Mouse (Mus musculus) 3134 (cell line): ENCODE results near the gene Svep1.
A peak's percentile ranks its signal among the peaks of the same experiment; 100 is the strongest.

Source experiments
- DNase-seq: peaks from one replicate; pipeline ENCODE4 v3.0.0-alpha.2; 2011; ENCODE audit warnings: low spot score; ENCODE audit not compliant: insufficient read length; ENCODE audit errors: extremely low read depth

Gene Svep1

DNA sequence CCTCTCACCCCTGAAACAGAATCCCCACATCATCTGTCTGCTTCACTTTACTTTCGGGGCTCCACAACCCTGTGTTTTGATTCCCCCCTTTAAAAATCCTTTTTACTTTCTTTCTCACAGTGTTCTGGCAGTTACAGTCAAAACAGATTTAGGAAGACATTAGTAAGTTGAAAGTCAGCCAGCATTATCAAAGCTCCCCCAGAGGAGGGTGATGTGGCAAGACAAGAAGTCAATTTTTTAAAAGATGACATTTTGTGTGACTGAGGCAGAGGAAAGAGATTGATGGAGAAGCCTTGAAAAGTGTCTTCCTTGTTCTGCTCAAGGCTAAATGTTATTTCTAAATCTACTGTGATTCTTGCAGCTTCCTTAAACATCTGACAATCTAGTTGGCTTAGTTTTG lies 119.9 kb downstream of the Svep1 start:
- no peak for DNase-seq

DNA sequence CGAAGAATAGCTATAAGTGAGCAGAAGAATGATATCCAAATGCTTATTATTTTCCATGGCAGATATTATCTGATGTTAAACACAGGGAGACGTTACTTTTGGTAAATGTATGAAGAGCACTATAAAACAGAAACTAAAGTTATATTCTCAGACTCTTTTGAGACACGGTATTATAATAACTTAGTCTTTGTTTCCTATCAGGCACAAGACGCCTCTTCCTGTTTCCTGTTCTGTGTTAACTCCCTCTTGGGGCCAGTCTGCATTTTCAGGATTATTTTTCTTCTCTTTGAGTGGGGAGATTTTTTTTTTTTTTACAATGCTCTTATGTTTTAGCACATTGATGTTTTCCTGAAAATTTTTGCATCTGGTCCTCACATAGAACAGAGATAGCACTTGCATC lies 120.5 kb downstream of the Svep1 start:
- DNase-seq, result no peak

DNA sequence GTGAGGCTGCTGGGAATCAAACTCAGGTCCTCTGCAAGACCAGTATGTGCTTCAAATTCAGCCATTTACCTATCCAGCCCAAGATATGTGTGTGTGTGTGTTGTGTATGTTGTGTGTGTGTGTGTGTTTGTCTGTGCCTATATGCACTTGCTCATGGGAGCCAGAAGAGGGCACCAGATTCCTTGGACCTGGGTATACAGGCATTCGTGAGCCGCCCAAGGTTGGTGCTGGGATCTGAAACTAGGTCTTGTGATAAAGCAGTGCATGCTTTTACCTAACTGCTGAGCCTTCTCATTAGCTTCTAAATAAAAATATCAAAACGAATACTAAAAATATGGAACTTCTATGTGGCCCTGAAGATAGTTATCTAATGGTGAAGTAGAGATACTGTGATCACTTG lies 121.3 kb downstream of the Svep1 start:
- DNase-seq, result no peak

DNA sequence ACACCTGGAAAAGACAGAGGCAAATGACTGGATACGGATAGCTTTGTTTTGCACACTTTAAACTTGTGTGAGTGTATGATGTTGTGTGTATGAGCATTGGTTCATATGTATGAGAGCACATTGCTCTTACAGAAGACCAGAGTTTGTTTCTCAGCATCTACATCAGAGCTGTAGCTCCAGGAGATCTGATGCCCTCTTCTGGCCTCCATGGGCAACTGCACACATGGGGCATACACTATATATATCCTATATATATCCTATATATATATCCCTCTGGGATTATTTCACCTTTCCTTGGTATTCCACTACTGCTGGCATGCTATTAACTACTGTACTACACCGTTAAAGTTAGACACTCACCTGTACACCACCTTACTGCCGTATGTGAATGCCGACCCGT lies 122.5 kb downstream of the Svep1 start:
- DNase-seq, result no peak

DNA sequence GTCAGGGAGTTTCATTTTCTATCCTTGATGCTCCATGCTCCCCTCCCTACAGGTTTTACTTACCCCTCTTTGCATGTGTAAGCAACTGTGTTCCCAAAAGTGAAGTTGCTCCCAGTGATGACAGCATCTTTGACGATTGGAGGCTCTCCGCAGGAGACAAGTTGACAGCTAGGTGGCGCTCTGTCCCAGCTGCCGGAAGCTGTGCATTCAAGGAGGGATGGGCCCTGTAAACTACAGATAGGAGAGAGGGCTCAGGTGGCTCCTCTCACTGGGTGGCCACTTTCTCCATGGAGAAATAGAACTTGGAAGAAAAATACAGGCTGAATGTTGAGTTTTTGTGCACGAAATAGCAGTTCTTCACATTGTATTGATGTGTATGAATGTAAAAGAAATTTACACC lies 124.1 kb downstream of the Svep1 start:
- DNase-seq, result peak; percentile 33

DNA sequence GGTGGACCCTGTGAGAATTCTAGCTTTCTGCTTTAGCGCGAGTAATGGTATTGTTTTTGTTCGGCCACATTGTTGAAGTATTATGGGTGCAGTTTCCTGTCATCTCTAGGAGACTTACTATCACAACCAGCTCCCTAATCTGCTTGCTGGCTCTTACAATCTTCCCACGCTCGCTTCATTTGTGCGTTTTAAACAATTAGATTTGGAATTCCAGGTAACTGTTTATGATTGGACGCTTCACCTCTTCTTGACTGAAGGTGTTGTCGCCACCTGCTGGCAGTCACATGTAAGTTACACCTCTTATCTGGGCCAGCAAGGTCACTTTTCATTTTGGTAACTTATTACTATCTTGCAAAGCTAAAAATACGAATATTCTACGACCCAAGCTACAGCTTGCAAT lies 127.0 kb downstream of the Svep1 start:
- DNase-seq, result no peak

DNA sequence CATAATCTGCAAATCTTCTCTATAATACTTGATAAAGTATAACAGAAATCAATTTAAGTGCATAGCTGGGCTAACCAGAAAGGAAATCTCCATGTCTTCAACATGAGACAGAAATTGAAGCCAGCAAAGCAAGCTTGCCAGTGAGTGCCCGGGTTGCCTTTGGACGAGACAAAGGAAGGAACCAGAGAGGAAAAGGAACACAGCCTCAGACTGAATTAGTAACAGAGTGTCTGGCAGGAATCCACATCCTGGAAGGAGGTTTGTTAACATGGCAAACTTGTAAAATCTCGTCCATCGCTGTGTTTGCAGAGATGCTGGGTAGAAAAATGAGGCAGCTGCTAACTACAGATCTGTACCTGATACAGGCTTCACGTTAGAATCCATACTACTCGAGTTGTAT lies 128.7 kb downstream of the Svep1 start:
- no peak for DNase-seq

DNA sequence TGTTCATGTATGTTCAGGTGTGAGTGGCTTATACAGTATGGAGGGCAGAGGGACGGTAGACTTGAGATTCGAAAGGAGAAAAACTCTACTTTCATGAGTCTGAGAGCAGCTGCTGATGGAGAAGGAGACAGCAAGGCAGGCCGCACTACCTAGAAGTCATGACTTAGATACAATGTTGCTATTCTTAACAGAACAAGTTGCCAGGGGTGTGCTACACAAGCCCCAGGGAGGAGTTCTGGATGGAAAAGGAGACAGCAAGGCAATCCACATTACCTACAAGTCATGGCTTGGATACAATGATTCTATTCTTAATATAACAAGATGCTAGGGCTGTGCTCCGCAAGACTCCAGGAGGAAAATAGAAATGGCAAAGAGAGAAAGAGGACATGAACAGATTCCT lies 129.1 kb downstream of the Svep1 start:
- no peak for DNase-seq

DNA sequence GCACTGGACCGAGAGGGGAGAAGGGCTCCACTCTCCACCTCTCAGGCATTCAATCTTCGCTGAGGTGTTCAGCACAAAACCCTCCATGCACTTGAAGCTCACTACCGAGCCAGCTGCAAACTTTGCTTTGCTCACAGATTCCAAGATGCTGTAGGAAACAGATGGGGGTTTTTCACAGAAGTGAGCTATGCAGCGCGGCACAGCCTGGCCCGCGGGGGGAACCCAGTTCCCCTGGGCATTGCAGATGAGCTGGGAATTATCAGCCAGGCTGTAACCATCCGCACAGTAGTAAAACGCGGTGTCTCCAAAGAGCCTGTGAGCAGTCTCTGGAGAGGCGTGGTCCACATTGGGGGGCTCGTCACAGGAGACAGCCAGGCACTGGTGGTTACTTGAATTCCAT lies 133.8 kb downstream of the Svep1 start:
- no peak for DNase-seq

DNA sequence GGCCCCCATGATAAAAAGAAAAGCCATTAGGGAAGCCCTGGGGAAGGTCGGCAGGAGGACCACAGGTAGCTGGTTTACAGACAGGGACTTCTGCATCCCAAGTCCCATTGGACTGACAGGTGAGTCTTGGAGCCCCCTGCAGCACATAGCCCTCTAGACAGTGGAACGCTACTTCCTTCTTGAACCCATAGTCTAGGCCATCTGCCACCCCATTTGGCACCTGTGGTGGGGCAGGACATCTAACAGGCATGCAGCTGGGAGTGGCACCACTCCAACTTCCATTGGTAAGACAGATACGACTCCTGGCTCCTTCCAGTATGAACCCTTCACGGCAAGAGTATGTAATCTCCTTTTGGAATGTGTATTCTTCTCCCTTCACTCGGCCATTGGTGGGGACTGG lies 137.8 kb downstream of the Svep1 start:
- DNase-seq, result no peak

DNA sequence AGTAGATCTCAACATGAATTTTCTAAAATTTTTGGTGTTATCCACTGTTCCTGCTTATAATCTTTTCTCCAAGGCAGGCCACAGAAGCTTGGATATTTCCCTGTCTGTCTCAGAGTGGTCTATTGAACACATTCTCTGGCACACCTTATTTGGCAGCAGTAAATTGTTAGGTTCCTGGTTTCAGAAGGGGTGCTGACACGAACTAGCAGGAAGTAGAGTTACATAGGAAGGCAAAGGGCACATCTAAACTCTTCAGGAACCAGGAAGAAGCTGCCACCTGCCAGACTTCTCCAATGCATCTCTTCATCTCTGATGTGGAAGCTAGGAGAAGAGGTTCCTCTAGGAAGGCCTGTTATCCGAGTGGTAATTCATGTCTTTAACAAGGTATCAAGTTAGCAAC lies 141.9 kb downstream of the Svep1 start:
- DNase-seq, result no peak

DNA sequence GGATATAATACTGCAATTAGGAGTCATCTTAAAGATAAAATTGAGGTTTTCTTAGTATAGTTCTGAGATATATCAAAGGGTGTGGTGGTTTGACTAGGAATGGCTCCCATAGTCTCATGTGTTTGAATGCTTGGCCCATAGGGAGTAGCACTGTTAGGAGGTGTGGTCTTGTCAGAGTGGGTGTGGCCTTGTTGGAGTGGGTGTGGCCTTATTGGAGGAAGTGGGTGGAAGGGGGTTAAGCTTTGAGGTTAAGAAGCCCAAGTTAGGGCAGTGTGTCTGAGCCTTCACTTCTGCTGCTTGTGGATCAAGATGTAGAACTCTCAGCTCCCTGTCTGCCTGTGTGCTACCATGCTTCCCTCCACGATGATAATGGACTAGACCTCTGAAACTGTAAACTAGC lies 143.7 kb downstream of the Svep1 start:
- DNase-seq, result no peak

DNA sequence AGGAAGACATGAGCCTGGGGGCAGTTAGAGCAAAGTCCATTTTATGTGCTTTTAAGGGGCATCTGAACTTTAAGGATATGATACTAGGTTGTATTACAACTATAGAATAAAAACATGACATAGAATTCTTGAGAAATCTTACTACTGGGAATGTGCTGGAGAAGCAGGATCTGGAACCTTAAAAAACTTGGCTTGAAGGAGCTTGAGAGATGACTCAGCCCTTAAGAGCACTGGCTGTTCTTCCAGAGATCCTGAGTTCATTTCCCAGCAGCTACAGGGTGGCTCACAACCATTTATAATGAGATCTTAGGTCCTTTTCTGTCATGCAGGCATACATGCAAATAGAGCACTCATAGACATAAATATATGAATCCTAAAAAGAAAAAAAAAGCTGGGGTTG lies 151.0 kb downstream of the Svep1 start:
- no peak for DNase-seq

DNA sequence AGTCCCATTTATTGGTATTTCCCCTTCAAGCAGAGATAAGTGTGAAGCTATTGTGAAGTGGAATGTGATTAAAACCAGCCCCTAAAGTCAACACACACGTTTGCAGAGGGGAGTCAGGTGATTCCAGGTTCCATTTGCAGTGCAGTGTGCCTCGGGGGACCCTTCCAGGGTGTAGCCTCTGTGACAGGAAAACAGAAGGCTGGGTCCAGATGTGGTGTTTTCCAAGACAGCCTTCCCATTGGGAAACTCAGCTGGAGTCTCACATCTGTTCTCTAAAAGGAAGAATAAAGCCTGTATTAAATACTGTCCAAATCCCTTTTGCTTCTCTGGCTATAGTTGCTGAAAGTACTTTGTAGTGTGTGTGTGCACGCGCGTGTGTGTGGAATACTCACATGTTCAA lies 152.2 kb downstream of the Svep1 start:
- DNase-seq, result no peak

DNA sequence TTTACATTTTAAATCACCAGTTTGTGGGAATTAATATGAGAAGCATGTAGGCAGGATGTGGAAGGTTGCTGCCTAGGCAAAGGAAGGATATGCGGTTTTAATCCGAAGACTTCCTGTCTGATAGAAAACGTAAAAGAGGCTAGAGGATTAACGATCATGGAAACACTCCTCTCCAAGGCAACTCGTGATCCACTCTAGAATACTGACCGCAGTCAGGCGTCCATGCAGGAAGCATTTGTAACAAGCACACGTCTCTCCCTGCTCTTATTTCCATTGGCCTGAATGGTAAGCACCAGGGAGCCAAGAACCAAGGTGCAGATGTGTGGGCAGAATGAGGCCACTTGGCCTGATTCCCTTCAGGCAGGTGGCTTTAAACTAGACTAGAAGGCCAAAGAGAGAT lies 155.9 kb downstream of the Svep1 start:
- DNase-seq, result no peak

DNA sequence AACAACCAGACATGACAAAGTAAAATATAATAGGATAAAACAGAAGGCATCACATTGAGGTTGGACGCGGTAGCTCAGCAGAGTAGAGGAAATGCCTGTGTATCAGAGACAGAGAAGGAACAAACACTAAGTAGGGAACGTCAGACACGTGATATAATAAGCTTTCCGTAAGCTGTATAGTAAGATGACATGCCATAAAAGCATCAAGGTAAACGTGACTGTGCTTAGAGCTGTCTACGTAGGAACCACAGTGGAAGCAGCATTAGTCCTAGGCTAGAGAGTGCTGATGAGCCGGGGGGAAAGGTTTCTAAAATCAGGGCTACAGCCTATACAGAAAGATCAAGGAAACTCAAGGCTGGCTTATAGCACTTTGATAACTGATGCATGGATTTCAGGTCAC lies 156.4 kb downstream of the Svep1 start:
- DNase-seq, result no peak

DNA sequence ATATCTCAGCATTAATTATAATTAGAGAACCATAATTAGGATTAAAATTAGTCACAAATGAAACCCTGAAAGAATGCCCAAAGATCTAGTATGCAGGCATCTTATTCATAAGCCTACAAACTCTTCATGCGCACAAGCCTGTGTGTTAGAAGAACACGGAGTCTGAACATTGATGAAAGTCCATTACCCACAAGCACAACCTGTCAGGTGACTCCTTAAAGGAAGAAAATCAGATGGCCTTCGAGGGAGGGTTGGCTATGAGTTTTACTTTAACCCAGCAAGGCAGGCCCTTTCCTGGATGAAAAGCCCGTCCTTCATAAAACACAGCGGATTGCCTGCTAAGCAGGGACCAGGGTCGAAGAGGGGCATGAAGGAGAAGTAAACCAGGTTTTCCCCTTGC lies 161.8 kb downstream of the Svep1 start:
- no peak for DNase-seq

DNA sequence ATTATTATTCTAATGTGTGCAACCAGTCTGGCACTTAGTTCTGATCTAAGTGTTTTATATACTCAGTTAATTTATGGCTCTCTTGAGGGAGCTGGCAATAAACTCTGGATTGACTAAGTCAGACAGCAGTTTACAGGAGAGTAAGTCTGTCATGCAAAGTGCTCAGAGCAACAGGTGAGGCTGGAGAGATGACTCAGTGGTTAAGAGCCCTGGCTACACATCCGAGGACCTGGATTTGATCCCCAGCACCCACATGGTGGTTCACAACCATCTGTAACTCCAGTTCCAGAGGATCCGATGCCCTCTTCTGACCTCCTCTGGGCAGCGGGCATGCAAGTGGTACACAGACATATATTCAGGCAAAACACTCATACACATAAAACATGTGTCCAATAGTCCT lies 162.3 kb downstream of the Svep1 start:
- DNase-seq, result no peak

DNA sequence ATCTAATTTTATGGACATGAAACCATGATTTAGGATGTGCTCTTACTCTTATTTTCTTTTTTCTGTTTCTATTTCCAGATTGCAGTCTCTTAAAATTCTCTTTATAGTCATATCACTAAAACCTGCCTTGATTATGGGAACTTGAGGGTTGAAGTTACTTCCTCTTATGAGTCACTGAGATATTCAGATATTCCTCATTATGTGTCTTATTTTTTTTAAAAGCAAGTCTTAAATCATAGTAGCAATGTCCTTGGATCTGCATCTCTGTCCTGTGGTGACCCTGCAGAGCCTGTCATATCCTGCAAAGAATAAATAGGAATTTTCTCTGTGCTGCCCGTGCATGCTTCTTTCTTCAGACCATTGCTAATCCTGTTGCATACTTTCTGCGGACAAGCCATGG lies 166.6 kb downstream of the Svep1 start:
- no peak for DNase-seq

DNA sequence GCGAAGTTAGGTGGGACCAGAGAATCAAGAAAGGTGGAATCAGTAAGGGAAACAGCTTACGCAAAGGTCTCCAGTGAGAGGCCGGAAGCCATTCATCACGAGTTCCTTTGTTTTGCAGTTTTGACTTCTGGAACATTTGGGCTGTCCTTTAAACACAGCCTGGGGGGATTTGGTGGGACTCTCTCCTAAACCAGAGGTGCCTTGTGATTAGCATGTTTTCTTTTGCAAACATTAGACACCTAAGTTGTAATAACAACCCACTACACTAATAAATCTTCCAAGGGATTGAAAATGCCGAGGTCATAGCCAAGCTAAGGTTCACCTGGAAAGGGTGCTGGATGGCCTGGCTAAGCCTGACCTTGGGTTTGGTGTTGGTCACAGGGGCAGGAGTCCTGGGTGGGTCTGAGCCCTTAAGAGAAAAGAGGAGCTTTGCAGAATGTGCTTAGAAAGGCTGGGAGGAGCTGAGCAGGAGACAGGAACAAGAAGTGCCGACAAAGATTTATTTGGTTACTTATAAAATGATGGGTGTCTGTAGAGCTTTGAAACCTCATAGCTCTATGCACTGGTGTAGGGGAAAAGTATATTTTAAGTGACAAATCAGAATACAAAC lies 169.5 kb downstream of the Svep1 start:
- no peak for DNase-seq

DNA sequence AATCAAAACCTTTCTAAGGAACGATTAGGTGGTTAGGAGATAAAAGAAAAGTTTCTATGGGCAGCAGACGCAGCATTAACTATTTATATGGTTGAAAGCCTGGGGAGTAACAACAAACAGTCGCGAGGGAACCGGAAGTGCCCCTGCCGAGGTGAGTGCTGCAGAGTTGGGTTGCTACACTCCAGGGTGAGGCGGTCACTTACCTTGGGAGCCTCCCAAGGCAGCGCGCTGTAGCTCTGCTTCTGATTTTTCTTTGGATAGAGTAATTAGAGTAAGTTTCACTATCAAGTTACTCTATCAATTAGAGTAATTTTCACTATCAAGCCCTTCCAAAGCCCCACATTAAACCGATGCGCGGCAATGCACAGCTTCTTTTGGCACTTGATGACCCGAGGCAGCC lies 172.0 kb downstream of the Svep1 start:
- DNase-seq, result no peak

DNA sequence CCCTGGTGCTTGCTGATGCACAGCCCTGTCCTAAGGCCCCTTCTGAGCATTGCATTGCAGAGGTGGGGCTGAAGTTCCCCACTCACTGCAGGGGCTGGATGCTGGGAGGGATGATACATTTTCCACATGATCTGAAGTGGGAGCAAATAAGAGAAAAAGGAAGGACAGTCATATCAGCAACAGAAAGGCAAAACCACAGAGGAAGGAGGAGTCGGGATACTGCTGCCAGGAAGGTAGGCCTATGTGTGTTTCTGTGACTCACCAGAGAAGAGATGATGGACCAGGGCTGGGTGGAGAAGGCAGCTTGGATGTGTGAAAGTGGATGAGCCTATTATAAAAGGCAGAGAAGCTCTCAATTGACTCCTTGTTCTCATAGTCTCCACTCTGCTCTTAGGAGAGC lies 173.9 kb downstream of the Svep1 start:
- DNase-seq, result peak; percentile 58

DNA sequence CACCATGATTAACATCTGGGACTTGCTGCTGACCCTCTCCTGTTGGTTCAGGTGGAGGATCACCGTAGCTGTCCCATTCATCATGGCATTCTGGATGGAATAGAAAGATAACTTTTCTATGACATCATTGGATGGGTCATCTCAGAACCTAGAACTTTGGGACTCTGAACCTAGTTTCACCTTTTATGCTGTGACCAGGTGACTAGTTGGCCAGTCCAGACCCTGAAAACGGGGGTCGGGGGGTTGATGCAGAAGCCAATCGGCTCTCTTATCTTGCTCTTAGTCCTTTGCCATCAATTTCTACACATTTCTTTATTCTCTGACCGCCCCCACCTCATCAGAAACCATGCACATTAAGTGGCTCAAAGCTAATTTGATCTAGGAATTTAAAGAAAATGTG lies 197.6 kb downstream of the Svep1 start, which contains the start of gene Txndc8:
Txndc8 (minus strand) TSS at position 101 of the 400 bp plus-strand sequence.
- no peak for DNase-seq
